Comparison of ENCODE assay signal across 13 mouse cellular contexts in genomic region chr11:50099692-50100091, GRCm38 (mm10). TPM values are rescaled to one million over a fixed set of nuclear protein-coding genes. Genes with fewer than 3 reads are reported as not detected.
A peak's percentile ranks its signal among the peaks of the same experiment; 100 is the strongest.
DNase-seq lines count a peak whose midpoint lies in the region; ATAC-seq and TF ChIP-seq lines count a peak whose summit lies in the region.
"Had no signal": no experiment of that assay in that cellular context is flagged by ENCODE, and none has a peak within 500 bp of the region (broad histone marks: within the 10 kb centered on the region; RNA-seq: fewer than 3 reads in every experiment).

No protein-coding gene starts in this region.

- H3K4me3 ChIP-seq in heart, embryonic 11.5 days (ENCODE audit: low read depth, low read length), result no peak overlapping the region
- no peak overlapping the region for H3K4me3 ChIP-seq in kidney, adult 2 months (ENCODE audit: insufficient read depth, low read depth, low read length)
- H3K4me3 ChIP-seq in kidney, embryonic 16.5 days (ENCODE audit: low read length), result no peak overlapping the region
- H3K4me3 ChIP-seq: embryonic facial prominence, embryonic 12.5 days had no signal

- H3K4me1 ChIP-seq in heart, embryonic 11.5 days (ENCODE audit: control insufficient read depth, insufficient read depth, low read length), result peaks cover 12% of the 10 kb centered on the region
- no peaks in the 10 kb centered on the region for H3K4me1 ChIP-seq in kidney, adult 2 months (ENCODE audit: control insufficient read depth, insufficient read depth, low read length)
- H3K4me1 ChIP-seq in kidney, embryonic 16.5 days (ENCODE audit: insufficient read depth, low read length), result no peaks in the 10 kb centered on the region
- H3K4me1 ChIP-seq: embryonic facial prominence, embryonic 12.5 days had no signal

- ATAC-seq in heart, embryonic 11.5 days (replicated peaks; ENCODE audit: insufficient number of reproducible peaks, low FRiP score, low TSS enrichment), result no peak
- no peak for ATAC-seq in kidney, embryonic 16.5 days (ENCODE audit: low FRiP score, low TSS enrichment)
- ATAC-seq: activated CD4-positive, CD25-positive, alpha-beta regulatory T cell, adult 4 months; midbrain, embryonic 16.5 days had no signal

- 55% methylated on average over 2 of the region's 2 CpGs for WGBS in heart, embryonic 11.5 days (ENCODE audit: insufficient replicate concordance)
- 66% methylated on average over 2 of the region's 2 CpGs for WGBS in kidney, adult 2 months
- 71% methylated on average over 2 of the region's 2 CpGs for WGBS in kidney, embryonic 16.5 days

- H3K27ac ChIP-seq in heart, embryonic 11.5 days (ENCODE audit: low read depth, low read length), result no peak overlapping the region
- H3K27ac ChIP-seq in kidney, adult 2 months (ENCODE audit: insufficient read depth, low read depth, low read length), result 0 out of 2 replicates have a peak overlapping the region, but pooled peaks have one; percentile 46
- H3K27ac ChIP-seq in kidney, embryonic 16.5 days (ENCODE audit: low read length), result no peak overlapping the region; the same call in 1 of the 2 replicates
- H3K27ac ChIP-seq: embryonic facial prominence, embryonic 12.5 days; liver, embryonic 14.5 days had no signal

- no peak overlapping the region for H3K4me2 ChIP-seq in heart, embryonic 11.5 days
- H3K4me2 ChIP-seq in kidney, embryonic 16.5 days (replicated peaks; ENCODE audit: low read depth, low read length), result no peak overlapping the region
- H3K4me2 ChIP-seq: embryonic facial prominence, embryonic 12.5 days had no signal

- no peak for TF ChIP-seq CTCF in kidney, adult 2 months (conservative IDR thresholded peaks at IDR 0.05; ENCODE audit: insufficient read depth, insufficient read length, low read depth, low read length)

- no peak overlapping the region for H3K9ac ChIP-seq in heart, embryonic 11.5 days (ENCODE audit: low read depth, low read length)
- H3K9ac ChIP-seq in kidney, embryonic 16.5 days (replicated peaks; ENCODE audit: low read length), result no peak overlapping the region
- H3K9ac ChIP-seq: embryonic facial prominence, embryonic 12.5 days; liver, embryonic 14.5 days had no signal

- H3K9me3 ChIP-seq in heart, embryonic 11.5 days (replicated peaks; ENCODE audit: control insufficient read depth, low read length), result no peaks in the 10 kb centered on the region
- H3K9me3 ChIP-seq in kidney, embryonic 16.5 days (ENCODE audit: low read length), result no peaks in the 10 kb centered on the region
- H3K9me3 ChIP-seq: embryonic facial prominence, embryonic 12.5 days had no signal

- no peak for TF ChIP-seq POLR2A in kidney, adult 2 months (IDR thresholded peaks at IDR 0.05; ENCODE audit: low read depth, low read length)

- peak; percentile 82 for DNase-seq in heart, adult 11 months
- peak; percentile 55 for DNase-seq in kidney, adult 2 months
- DNase-seq in NIH3T3 (ENCODE audit: low read depth), result peak; percentile 8
- peak; percentile 10 to 17 for DNase-seq in kidney, adult 8-10 months
- DNase-seq in urinary bladder, postnatal 14 days (ENCODE audit: low spot score), result no peak
- no peak for DNase-seq in ovary, postnatal 10 days (ENCODE audit: low spot score)
- DNase-seq: right cerebral cortex, postnatal 4 days had no signal

- no peaks in the 10 kb centered on the region for H3K36me3 ChIP-seq in heart, embryonic 11.5 days (ENCODE audit: control insufficient read depth, insufficient read depth, low read length)
- no peaks in the 10 kb centered on the region; the same call in 1 of the 2 replicates for H3K36me3 ChIP-seq in kidney, adult 2 months (ENCODE audit: control insufficient read depth, insufficient read depth, low read length)
- peaks cover 8% of the 10 kb centered on the region; the same call in 1 of the 2 replicates for H3K36me3 ChIP-seq in kidney, embryonic 16.5 days (ENCODE audit: insufficient read depth, low read length)

- H3K27me3 ChIP-seq in heart, embryonic 11.5 days (ENCODE audit: control insufficient read depth, insufficient read depth, low read length), result no peaks in the 10 kb centered on the region
- H3K27me3 ChIP-seq in kidney, adult 2 months (replicated peaks; ENCODE audit: control insufficient read depth, insufficient read depth, low read length), result no peaks in the 10 kb centered on the region
- H3K27me3 ChIP-seq in kidney, embryonic 16.5 days (ENCODE audit: insufficient read depth, low read length), result no peaks in the 10 kb centered on the region
- H3K27me3 ChIP-seq: embryonic facial prominence, embryonic 12.5 days had no signal

RNA-seq across cellular contexts. Expression of gene Tbc1d9b, which starts 31.5 kb away (rescaled TPM):
- polyA plus RNA-seq in heart, embryonic 11.5 days (2014; fragmentation: Nextera tagmentation; extraction: Ambion mirVana), result 20.7 and 27.3 TPM in 2 replicates
- 52.2 and 60.9 TPM in 2 replicates for polyA plus RNA-seq in kidney, adult 2 months (2012; rRNA removed)
- polyA plus RNA-seq in kidney, embryonic 16.5 days (2015; fragmentation: Nextera tagmentation; extraction: Ambion mirVana), result 44.3 and 47.2 TPM in 2 replicates

Comparison
In these comparisons a context has a peak if more than half of its experiments do, and no peak if none do; other contexts are left out.
1. DNase-seq: peak in heart, adult 11 months (single experiment), kidney, adult 2 months (single experiment), NIH3T3 (single experiment) and kidney, adult 8-10 months (2 of 2); none in urinary bladder, postnatal 14 days (single experiment) and ovary, postnatal 10 days (single experiment).